Mouse (Mus musculus) MEL (cell line): ENCODE results near the gene Prex1.

Source experiments
- CHD1 ChIP-seq: IDR thresholded peaks from 2 replicates; pipeline ENCODE4 v1.6.1; 2012; ENCODE audit warnings: low read depth, mild to moderate bottlenecking, inconsistent platforms, low read length, improper control_type of control experiment
- CTCF ChIP-seq, 3 experiments: IDR thresholded peaks in 2 of 3; conservative IDR thresholded peaks in 1 of 3; 2 replicates each; pipeline ENCODE4 v1.5.1; 2011 to 2012; ENCODE audit warnings: low read length in 3 of 3, low read depth in 2 of 3, mild to moderate bottlenecking in 2 of 3, improper control_type of control experiment in 1 of 3, inconsistent platforms in 1 of 3, mixed read lengths in 1 of 3, moderate library complexity in 1 of 3; ENCODE audit not compliant: control insufficient read depth in 1 of 3, insufficient read depth in 1 of 3, poor library complexity in 1 of 3, severe bottlenecking in 1 of 3
- ELF1 ChIP-seq: IDR thresholded peaks from 2 replicates; pipeline ENCODE4 v1.6.1; 2014; ENCODE audit warnings: low read depth, mild to moderate bottlenecking, inconsistent platforms, low read length, improper control_type of control experiment, moderate library complexity
- EP300 ChIP-seq, 2 experiments: IDR thresholded peaks; 2 replicates each; pipeline ENCODE4 v1.6.1; 2011; ENCODE audit warnings: improper control_type of control experiment in 2 of 2, low read length in 2 of 2, low read depth in 1 of 2, mild to moderate bottlenecking in 1 of 2
- ETS1 ChIP-seq: IDR thresholded peaks from 2 replicates; pipeline ENCODE4 v1.6.1; 2012; ENCODE audit warnings: low read depth, mild to moderate bottlenecking, inconsistent platforms, low read length, improper control_type of control experiment, moderate library complexity
- JUND ChIP-seq: IDR thresholded peaks from 2 replicates; pipeline ENCODE4 v1.6.1; 2011; ENCODE audit warnings: low read depth, mild to moderate bottlenecking, improper control_type of control experiment, low read length
- MXI1 ChIP-seq: IDR thresholded peaks from 2 replicates; pipeline ENCODE4 v1.6.1; 2011; ENCODE audit warnings: mild to moderate bottlenecking, low read depth, low read length, improper control_type of control experiment
- POLR2A ChIP-seq, 2 experiments: IDR thresholded peaks; 2 replicates each; pipeline ENCODE4 v1.6.1; 2011 to 2012; ENCODE audit warnings: low read length in 2 of 2, mild to moderate bottlenecking in 2 of 2, control low read depth in 1 of 2, improper control_type of control experiment in 1 of 2, low read depth in 1 of 2, moderate library complexity in 1 of 2; ENCODE audit not compliant: control insufficient read depth in 1 of 2, insufficient read depth in 1 of 2, poor library complexity in 1 of 2
- POLR2AphosphoS2 ChIP-seq: IDR thresholded peaks from 2 replicates; pipeline ENCODE4 v1.6.1; 2011; ENCODE audit warnings: low read length, improper control_type of control experiment
- POLR2AphosphoS5 ChIP-seq: IDR thresholded peaks from 2 replicates; pipeline ENCODE4 v1.6.1; 2012; ENCODE audit warnings: low read depth, borderline replicate concordance, mild to moderate bottlenecking, inconsistent platforms, low read length, moderate library complexity, mixed read lengths
- SMC3 ChIP-seq: IDR thresholded peaks from 2 replicates; pipeline ENCODE4 v1.6.1; 2011; ENCODE audit warnings: low read depth, low read length, improper control_type of control experiment
- TAL1 ChIP-seq: IDR thresholded peaks from 2 replicates; pipeline ENCODE4 v1.6.1; 2012; ENCODE audit warnings: mild to moderate bottlenecking, inconsistent platforms, low read length, moderate library complexity, mixed read lengths
- USF1 ChIP-seq: IDR thresholded peaks from 2 replicates; pipeline ENCODE4 v1.6.1; 2014; ENCODE audit warnings: low read depth, mild to moderate bottlenecking, inconsistent platforms, low read length, improper control_type of control experiment, moderate library complexity
- ZC3H11A ChIP-seq: IDR thresholded peaks from 2 replicates; pipeline ENCODE4 v1.6.1; 2012; ENCODE audit warnings: low read depth, mild to moderate bottlenecking, inconsistent platforms, low read length, improper control_type of control experiment

DNA sequence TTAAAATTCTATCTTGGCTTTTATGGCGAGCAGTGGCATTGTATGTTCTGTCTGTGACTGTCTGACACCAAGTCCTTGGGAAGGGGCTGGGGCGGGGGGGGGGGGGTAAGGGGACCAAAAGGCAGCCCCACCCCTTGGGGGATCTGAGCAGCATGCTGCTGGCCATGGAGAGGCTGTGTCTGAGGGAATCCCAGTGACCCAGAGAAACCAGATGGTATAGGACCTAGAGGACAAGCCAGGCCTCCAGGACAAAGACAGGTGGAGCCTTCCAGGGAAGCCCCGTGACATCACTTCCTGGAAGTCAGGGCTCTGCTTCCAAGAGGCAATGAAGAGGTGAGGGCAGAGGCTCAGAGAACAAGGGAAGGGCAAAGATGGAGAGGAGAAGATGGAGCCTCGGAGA, 168.1 kb downstream of the Prex1 start:
- TF ChIP-seq ZC3H11A (no peak), POLR2AphosphoS2 (no peak), ELF1 (no peak), JUND (no peak), EP300 (IDR thresholded peaks at IDR 0.05; ENCODE audit: low read depth in 1 of 2, low read length in 2 of 2) (no peak), SMC3 (no peak), POLR2A (IDR thresholded peaks at IDR 0.05; ENCODE audit: control insufficient read depth in 1 of 2, insufficient read depth in 1 of 2, low read depth in 1 of 2, low read length in 2 of 2, poor library complexity in 1 of 2) (no peak), USF1 (no peak), TAL1 (no peak), MXI1 (no peak), POLR2AphosphoS5 (no peak), CHD1 (no peak), CTCF (IDR thresholded peaks at IDR 0.05 in 2 of 3, conservative IDR thresholded peaks at IDR 0.05 in 1 of 3; ENCODE audit: control insufficient read depth in 1 of 3, insufficient read depth in 1 of 3, low read depth in 2 of 3, low read length in 3 of 3, poor library complexity in 1 of 3, severe bottlenecking in 1 of 3) (no peak), ETS1 (no peak)
